Mouse (Mus musculus): ENCODE results near the gene Higd2a.
A peak's percentile ranks its signal among the peaks of the same experiment; 100 is the strongest.
"Not testable (repeated sequence)": the region's sequence is repeated elsewhere in the genome, so short reads cannot be mapped to it uniquely, and the experiment has no call there.

Higd2a gene

GRCm38 (mm10) chr13:54582860-54583259 is 7.1 kb upstream of the Higd2a start:
- no peak for DNase-seq

GRCm38 (mm10) chr13:54585831-54586230 is 4.2 kb upstream of the Higd2a start:
- DNase-seq: no peak

DNA sequence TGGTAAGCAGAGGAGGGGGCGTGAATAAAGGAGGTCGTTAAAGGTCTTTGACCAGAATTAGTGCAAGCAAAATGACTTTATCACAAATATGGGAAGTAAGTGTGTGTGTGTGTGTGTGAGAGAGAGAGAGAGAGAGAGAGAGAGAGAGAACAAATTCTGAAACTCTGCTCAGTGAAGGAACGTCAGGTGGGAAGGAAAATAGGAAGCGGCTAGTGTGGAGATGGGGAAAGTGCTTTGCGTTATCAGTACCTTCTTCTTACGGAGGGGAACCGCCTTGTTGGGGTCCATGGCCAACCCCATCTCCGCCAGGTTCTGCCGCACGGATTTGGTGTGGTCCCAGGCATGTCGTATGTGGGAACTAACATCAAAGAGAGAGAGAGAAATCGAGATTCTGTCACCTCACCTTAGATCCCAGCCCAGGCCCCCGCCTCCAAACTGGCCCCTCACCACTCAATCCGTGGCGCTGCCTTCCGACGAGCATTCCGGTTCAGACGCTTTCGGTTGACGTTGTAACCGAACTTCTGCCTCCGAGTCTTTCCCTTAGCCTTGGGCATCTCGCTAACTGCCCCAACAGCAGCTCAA is 502 bp upstream of the Higd2a start:
- DNase-seq: no peak

- DNase-seq: no peak
These were observed 1.9 kb downstream of the Higd2a start for GRCm38 (mm10) chr13:54591776-54592356.

DNA sequence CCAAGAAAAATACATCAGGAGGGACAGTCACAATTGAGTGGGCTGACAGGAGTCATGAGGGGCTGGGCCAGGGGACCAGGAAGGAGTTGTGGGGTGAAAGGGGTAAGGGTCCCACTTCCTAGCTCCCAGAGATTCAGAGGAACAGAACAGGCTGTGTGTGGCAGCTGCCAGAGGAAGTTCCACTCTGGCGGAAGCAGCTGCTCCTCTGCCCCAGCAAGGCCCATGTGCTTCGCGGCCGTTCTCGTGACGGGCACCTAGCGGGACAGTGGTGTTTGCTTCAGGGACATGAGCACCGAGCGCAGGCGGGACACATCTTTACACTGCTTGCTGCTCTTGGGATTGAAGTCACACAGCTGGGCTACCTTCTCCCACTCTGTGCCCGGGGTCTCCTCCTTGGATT is 3.6 kb downstream of the Higd2a start:
- no peak for DNase-seq

DNA sequence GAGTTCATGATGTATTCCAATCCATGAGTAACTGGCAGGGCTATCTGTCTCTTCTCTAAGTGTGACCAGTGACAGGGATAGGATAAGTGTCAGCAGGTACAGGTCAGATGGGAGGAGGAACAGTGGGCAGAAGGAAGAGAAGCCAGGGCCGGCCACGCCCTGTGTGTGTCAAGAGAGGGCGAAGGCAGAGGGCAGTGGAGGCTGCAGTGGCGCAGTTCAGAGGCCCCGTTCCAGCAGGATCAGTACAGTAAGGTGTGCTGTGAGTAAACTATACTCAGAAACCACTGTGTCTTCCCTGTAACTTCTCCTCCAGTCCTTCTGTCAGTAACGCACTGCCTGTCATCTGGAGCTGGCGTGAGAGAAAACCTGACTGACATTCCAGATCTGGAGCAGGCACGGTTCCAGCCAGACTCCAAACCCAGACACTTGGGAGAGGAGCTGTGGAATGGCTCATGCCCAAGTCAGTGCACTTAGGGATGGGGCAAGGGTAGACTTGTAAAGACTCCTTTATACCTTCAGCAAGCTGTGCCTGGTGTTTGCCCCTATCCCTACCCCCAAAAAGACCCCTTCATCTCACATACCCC is 6.2 kb downstream of the Higd2a start:
- DNase-seq: no peak

- no peak for DNase-seq
These were observed 6.9 kb downstream of the Higd2a start for GRCm38 (mm10) chr13:54596870-54597269.

DNA sequence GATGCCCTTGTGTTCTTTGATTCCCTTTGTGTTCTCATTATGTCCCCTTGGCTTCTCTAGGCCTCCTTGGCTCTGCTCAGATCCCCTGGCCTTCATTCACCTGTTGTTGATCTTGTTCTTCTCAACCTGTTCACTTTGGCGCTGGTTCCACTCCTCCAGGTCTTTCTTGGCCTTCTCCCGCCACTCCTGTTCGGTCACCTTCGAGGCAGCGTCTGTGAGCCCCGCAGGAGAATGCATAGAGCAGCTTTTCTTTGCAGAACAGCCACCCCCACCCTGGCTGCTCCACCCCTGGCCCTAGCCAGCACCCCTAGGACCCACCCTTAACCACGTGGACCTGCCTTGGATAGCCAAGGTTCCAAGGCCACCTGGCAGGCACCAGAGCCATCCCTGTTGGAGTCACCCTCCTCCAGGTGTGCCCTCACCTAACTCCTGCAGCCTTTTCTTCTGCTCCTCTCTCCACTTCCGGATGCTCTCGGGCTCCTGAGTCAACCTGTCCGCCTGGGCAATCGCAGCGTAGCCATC is 8.7 kb downstream of the Higd2a start:
- no peak for DNase-seq

DNA sequence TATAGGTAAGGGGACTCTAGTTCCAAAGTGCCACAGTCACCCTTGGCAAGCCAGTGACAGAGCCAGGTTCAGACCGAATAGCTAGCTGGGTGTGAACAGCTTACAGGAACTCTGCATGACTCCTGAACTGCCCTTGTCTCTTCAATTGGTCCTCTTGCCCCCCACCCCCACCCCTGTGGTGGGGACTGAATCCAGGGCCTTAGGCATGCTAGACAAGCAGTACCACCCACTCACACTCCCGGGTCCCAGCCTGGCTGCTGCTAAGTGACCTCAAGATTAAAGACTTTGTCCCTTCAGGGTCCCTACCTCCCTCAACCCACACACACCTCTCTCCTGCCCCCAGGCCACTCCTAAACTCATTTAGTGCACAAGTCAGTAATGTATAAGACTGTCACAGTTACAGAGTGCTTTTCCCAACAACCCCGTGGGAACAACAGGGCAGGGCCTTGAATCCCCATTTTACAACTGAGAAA is 12.7 kb downstream of the Higd2a start:
- DNase-seq: no peak

- no peak for DNase-seq
These were observed 13.5 kb downstream of the Higd2a start for GRCm38 (mm10) chr13:54603501-54603900.

DNA sequence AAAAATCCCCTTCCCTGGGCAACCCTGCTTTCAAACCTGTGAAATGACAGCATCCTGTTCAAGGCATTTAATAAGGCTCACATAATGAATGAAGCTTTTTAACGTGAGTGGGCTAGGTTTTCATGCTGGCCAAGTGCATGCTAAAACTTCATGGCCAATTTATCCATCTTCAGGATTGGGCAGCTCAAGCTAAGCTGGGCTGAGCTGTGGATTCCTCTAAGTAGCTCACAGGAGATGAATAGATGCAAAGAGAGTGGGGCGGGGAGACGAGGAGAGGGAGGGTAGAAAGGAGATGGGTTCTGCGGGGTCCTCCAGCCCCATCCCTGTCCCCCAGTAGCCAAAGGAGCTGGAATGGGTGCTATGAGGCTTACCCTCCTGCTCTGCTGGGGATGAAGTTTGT is 14.2 kb downstream of the Higd2a start:
- no peak for DNase-seq

- DNase-seq: no peak
These were observed 15.4 kb downstream of the Higd2a start for GRCm38 (mm10) chr13:54605426-54605825.

DNA sequence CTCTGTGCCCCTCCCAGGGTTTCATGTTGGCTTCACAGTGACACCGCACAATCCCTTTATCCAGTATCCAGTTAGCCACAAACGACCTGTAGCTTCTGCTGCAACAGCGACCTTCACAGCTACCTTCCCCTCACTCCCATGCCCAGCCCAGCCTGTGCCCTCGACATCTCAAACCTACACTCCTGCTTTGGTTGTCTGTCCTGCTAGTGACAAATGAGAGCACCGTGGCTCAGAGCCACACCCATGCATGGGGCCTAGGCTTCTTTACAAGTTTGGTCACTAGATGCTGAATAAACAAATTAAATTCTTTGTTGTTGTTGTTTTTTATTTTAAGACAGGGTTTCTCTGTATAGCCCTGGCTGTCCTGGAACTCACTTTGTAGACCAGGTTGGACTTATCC is 17.2 kb downstream of the Higd2a start:
- DNase-seq: no peak

GRCm38 (mm10) chr13:54608002-54608401 is 18.0 kb downstream of the Higd2a start:
- no peak for DNase-seq

DNA sequence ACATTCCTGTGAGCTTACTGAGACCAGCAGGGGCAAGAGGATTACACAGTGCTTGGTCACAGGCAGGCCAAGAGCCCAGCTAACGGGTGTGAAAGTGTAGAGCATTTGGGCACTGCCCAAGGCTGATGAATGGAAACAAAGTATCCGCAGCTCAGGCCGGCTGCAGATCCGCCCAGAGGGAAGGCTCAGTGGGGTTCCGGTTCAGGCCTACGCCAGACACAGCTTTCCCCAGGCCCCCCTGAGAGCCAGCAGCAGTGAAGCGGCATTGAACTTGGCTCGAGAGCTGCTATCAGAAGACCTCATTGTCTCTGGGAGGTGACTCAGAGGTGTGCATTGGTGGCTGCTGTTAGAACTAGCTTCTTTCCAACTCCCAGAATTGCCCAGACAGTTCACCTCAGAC is 18.7 kb downstream of the Higd2a start:
- no peak for DNase-seq

DNA sequence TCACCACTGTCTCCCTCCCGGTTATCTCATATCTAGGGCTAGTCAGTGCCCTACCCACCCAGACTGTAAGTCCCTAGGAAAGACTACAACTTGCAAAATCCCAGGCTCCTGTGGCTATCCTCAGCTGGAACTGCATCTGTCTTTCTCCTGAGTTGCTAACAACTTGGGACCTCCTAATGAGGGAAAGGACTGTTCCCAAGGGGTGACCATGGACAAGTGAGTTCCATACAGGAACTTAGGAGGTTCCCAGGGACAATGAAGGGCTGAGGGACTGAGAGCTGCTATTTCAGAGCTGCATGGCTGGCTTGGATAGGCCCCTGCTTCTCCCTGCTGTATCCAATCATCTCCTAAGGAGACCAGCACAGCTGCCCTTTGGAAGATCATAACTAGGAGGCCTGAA is 19.3 kb downstream of the Higd2a start:
- no peak for DNase-seq

GRCm38 (mm10) chr13:54610613-54610971 is 20.6 kb downstream of the Higd2a start:
- no peak for DNase-seq

- peak; percentile 95 for DNase-seq
These were observed 21.2 kb downstream of the Higd2a start, which contains the start of gene Cltb for GRCm38 (mm10) chr13:54610972-54611754. Gene Cltb, minus strand, starts transcription at chr13:54611344.

DNA sequence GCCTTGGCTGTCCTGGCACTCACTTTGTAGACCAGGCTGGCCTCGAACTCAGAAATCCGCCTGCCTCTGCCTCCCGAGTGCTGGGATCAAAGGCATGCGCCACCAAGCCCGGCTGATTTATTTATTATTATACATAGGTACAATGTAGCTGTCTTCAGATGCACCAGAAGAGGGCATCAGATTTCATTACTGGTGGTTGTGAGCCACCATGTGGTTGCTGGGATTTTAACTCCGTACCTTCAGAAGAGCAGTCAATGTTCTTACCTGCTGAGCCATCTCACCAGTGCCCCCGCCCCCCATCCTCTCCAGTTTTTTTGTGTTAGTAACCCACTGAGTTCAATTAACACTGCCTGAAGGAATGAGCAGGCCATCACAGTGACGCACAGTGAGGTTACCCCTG is 23.1 kb downstream of the Higd2a start:
- DNase-seq: not testable (repeated sequence)

- no peak for DNase-seq
These were observed 26.3 kb downstream of the Higd2a start for GRCm38 (mm10) chr13:54616307-54616706.

DNA sequence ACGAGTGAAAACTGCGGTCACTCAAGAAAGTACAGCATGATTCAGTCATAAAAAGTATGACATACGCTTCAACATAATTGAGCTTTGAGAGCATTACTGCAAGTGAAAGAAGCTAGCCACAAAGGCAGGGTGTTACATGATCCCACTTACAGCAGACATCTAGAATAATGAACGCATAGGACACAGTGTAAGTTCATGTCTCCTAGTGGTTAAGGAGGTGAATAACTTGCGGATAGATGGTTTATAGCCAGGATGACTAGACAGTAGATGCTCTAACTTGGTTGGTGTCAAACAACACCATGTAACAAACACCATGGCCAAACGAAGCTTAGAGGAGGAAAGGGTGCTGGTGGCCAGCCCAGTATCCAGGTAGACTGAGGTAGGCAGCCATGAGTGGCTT is 27.0 kb downstream of the Higd2a start:
- no peak for DNase-seq

DNA sequence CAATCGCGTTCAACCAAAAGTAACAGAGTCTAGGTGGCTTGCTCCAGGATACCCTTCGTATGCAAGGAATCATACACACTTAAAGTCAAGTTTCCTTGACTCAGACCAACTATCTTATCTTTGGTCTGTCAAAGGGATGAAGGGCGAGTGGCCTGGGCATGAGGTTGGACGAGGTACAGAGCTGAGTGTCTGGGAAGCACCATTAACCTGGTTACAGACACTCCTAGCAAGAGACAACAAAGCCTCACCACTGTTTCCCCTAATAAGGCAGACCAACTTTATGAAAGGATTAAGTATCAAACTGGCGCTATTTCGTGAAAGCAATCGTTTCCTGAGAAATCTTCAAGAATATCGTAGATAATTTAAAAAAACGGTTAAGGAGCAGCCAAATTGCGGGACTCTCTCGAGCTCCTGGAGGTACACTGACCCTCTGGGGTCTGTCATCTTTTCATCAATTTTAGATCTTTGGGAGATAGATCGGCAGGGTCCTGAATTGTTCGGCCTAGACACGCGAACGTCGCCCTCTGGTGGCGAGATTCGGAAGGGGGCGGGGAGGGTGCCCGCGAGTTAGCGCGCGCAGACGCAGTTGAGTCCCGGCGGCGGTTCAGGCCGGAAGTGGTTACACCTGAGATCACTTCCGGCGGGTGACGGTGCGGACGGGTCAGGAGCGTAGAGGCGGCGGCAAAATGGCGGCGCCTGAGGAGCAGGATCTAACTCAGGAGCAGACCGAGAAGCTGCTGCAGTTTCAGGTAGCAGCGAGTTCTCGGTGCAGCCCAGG is 31.3 kb downstream of the Higd2a start, which contains the start of gene Faf2:
TSS of gene Faf2 (plus strand) at position 630 of the 778 bp plus-strand sequence.
- DNase-seq: peak; percentile 99

All from kidney, postnatal 10 days (tissue).